Mouse (Mus musculus): ENCODE results near the gene Qtrt1.

DNA sequence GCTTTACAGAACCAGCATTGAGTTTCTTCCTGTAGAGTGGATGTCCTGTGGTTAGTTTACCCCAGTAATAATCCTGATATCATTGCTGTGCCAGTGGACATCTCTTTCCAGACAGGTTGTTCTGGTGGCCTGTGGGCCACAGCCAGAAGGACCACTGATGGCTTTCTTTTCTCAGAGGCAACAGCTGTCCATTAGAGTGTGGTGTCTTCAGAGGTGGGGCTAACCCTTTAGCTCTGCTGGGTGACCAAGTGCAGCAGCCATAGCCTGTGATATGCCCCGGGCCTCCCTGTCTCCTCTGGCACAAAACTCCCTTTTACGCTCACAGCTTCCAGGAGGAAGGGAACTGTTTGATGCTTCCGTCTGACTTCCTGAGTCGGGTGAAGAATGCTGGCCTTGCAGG, 32.9 kb downstream of the Qtrt1 start:
- no peak for TF ChIP-seq CTCF (IDR thresholded peaks at IDR 0.05)
- no peak for TF ChIP-seq POLR2A (IDR thresholded peaks at IDR 0.05; ENCODE audit: insufficient read depth, low read depth, low read length)
